Mouse (Mus musculus) T-helper 1 cell (primary cell): ENCODE measurements around the gene Ttc27.

Experiments
- in situ Hi-C: fragments of 300-600 bp; cut with MboI, MseI; formaldehyde crosslinking; loops from one replicate; pipeline ENCODE4 v1.15.1; 2025; ENCODE audit warnings: high pct_unique_total_duplicates

Ttc27 gene

DNA sequence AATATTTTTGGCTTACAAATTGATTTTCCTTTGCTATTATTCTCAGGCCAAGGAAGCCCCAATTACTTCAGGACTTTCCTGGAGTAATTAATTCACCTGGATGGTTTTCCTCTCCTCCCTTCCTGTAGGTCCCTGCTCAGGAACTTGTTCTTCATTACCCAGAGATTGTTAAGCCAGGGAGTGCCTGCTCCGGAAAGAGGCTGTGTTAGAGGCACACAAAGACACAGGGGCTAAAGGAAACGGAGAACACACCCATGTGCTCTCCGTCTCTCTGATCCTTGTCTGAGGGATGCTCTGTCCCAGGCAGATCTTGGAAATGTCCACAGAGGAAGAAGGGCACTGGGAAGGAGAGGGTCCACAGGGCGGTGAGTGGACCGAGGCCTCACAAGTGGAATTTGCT, 158.2 kb downstream of the Ttc27 start:
- in situ Hi-C loops = no loop called here

DNA sequence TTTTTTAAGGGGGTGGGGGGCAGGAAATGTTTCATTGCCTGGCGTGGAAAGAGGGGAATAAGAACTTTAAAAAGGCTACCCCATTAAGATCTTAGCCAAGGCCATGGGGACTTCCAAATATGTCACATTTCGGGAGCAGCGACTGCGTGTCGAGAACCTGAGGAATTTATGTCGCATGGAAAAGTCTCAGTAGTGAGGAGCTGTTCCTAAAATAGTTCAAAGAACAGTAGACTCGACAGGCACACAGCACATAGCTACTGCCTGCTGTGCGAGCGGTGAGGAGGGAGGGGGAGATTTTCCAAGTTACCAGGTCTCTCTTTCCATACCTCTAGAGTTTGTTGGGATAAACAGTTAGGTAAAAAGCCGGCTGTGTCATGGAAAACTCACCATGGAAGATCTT, 159.4 kb downstream of the Ttc27 start:
- in situ Hi-C loops = no loop called here

DNA sequence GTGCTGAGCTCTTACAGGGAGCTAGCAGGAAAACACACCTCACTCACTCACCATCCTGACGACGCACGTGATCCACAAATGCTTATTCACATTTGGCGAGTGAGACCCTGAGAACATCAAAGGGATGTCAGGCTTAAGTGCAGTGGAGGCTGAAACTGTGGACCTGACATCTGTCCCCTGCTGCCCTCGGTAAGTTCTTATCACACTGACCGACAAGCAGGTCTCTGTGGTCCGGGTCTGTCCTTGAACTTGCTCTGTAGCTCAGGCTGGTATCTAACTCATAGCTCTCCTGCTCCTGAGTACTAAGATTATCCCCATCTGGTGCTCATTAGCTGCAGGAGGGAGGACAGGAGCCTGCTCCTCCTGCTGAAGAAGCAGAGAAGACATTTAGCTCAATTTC, 162.2 kb downstream of the Ttc27 start:
- in situ Hi-C loops = no loop called here

DNA sequence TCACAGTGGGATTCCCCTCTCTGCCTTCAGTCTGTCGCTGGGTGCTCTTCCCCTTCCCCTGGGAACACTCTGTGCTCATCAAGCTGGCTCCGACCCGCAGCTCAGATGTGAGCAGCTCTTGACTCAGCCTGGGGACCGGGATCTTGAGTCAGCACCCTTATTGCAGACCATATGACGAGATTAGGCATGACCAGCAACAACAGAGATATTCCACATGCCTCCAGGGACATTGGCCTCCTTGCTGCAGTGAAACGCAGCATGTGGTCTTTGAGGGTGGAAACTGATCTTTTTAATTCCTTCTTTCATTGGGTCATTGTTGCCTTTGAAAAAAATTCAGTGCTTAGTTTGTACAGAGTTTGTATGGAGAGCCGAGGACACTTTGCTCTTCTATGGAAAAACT, 169.5 kb downstream of the Ttc27 start:
- in situ Hi-C loops = no loop called here

DNA sequence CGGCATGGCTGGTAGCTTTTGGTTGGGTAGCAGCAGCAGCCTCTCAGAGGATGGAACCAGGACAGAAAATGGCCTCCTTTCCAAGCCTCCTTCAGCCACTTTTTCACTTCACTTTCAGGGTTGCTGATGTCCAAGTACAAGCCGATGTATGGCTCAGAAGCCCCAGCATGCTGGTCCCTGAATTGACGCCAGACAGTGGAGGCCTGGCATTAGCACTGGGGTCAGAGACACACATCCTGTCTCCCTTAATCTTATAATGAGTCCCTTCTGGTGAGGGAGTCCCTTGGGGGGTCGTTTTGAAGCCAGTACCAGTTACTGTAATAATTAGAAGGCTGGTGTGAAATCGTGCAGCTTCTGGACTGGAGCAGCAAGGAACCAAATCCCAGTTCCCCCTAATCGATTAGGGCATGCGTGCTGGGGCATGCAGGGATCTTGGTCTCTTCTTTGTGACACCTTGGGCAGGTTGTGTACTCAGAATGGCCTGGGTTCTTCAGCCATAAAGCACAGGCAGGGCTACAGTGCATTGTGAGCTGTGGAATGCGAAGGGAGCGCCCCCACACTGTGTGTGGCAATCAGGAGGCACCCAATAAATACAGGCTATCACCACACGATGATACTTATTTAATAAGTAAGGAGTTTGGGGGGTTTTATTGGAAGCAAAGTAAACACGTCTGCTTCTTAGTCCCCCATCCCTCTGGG, 171.5 kb downstream of the Ttc27 start:
- in situ Hi-C loops = no loop called here

DNA sequence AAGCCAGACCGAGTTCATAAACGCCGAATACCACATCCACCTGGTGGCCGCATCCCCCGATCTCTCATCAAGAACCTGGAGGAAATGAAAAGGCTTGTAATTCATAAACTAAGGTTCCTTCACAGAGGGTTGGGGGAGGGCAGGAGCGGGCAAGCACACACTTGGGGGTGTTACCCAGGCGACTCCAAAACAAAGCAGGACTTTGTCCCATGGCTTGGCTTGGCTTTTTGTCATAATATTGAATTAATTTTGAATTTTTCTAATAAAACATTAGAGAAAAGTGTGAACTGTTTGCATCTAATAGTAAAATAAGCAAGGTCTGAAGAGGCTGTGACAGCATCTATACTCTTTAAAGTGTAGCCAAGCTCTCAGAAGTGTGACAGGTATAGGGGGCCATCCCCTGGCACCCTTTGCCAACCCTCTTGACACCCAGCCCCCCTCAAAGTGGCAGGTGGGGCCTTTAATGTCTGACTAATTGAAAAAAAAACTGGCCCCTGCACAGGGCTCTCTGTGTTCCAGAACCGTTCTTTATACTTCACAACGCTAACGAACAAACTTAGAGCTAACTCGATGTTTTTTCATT, 172.1 kb downstream of the Ttc27 start:
- in situ Hi-C loops = no loop called here

DNA sequence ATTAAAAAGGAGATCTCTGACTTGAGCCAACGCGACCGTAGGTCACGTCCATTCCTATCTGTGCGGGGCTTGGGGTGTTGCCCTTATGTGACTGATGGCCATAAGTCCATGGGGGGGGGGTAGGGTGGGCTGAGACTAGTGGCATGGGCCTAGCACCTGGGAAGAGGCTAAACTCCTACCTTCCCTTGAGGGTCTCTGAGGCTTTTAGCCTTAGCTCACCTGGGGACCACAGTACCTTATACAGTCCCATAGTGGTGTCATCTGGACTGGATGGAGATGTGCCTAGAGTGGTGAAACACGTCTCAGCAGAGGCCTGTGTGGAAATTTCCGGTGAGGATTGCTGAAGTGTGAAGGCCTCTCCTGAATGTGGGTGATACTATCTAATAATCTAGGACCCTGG, 184.9 kb downstream of the Ttc27 start:
- in situ Hi-C loops = no loop called here

DNA sequence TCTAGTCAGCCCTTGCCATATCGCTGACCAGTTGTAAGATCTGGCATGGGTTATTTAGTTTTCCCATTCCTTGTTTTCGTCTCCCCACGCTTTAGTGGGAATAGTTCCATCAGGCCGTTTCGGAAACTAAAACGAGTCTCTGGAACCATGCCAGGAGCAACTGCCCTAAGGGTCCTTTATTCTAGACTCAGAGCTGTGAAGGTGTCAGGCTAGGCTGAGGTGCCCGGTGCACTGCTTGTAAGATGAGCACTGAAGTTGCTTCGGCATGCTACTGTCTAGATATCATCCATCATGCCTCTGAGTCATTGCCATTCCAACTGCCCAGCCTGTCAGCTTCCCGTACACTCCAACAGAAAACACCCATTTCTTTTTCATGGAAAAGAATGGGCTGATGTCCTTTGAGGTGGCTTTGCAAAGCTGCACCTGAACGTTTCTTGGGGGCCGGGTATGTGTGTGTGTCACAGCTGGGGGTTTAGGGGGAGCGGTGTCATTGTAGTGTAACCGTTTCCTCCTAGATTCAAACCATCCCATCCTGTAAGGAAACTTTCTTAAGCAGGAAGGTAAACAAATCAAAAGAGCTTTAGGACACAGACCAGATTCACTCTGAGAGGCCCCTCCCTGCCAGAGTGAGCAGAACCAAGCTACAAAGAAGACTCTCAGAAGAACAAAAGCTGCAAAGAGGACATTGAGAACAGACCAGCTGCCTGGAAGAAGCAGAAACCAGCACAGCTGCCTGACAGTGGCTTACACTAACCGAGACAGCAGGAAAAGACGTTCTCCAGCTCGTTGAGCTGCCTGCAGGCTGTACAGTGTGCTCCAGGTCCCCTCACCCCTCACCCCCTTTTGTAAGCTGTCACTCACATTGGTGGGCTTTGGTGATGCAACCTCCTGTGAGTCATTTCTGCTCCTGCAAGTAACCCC, 186.1 kb downstream of the Ttc27 start:
- in situ Hi-C loops = no loop called here

DNA sequence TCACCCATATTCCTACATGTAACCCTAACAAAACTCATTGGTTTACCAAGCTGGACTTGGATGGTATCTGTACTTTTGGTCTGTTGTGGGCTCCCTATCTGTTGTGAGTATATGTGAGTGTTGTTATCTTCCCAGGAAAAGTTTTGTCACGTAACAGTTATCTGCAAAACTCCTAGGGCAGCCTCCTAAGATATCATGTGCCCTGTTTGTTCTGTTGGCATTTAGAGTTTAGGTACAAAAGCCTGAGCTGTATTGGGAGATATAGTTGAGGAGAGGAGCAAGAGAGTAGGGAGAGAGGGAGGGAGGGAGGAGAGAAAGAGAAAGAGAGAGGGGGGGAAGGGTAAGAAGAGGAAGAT, 186.8 kb downstream of the Ttc27 start:
- in situ Hi-C loops = no loop called here

DNA sequence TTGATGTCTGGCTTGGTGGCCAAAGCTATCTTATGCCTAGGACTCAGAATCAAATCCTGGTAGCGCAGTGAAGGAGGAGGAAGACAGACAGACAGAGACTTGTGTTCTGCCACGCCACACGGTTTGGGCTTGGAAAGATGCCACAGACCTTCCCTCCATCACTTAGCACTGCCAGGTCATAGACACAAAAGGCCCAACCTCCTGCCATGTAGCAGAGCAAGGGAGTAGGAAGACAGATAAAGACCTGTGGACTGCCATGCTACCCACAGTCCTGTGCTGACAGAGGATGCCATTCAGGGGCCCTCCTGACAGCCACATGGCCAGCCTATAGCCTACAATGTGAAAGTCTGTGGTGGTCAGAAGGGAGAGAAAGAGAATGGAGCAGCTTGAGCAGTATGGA, 187.4 kb downstream of the Ttc27 start:
- in situ Hi-C loops = no loop called here

DNA sequence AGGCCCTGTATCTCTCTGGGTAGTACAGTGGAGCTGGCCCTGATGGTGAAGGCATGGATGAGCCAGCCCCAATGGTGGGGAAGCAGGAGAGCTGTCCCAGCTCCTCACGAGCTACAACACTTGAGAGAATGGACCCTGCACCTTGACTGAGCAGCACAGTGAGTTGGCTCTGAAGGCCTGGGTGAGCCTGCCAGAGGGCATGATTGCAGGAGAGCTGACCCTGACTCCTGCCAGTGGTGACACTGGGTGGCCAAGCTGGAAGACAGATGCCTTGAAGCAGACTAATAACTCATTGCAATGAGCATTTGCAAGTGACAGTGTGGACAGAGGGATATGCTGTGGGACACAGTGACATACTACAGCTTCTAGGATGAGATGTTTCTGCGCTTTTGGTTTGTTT, 195.5 kb downstream of the Ttc27 start:
- in situ Hi-C loops = no loop called here
